Mouse (Mus musculus) mouse trophoblast stem cell (cell line): Measurements from ENCODE around the gene AC134908.4.
"Not testable (repeated sequence)": the region's sequence is repeated elsewhere in the genome, so short reads cannot be mapped to it uniquely, and the experiment has no call there.

Experiments used
- in situ Hi-C, 2 experiments: fragments of 300-500 bp; cut with MseI, MboI; formaldehyde crosslinking; loops; 2 replicates in 1 of 2; 3 replicates in 1 of 2; pipeline ENCODE4 v1.15.1; 2025

The AC134908.4 gene

DNA sequence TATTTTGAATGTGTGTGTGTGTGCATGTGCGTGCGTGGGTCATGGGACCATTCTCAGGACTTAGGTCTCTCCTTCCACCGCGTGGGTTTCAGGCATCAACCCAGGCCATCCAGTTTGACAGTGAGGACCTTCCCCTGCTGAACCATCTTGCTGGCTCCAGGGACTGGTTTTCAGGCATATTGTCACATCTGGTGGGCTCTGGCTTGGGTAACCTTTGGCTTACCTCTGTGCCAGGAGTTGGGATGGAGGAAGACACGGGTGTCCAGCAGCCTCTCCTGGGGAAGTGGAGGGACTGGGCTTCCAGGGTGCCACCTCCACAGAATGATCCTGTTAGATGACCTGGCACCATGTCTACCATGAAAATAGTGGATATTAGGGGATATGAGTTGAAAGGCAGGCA lies 17.5 kb downstream of the AC134908.4 start:
- in situ Hi-C loops, result no loop called here

GRCm38 (mm10) chr17:25775318-25776062 lies 20.0 kb downstream of the AC134908.4 start:
- in situ Hi-C loops, result no loop called here

- in situ Hi-C loops, result no loop called here
Measured at GRCm38 (mm10) chr17:25773549-25774120, 21.8 kb downstream of the AC134908.4 start, which contains the start of gene Narfl. TSS of gene Narfl (plus strand) at chr17:25773776.

- in situ Hi-C loops, result loop anchor here in 1 of 2 experiments (5.0 kb wide), 1 partner anchor 33 kb away; no protein-coding TSS in a partner anchor
Measured at GRCm38 (mm10) chr17:25769331-25769730, 26.1 kb downstream of the AC134908.4 start.

GRCm38 (mm10) chr17:25765886-25766285 lies 29.6 kb downstream of the AC134908.4 start:
- in situ Hi-C loops, result loop anchor here in 1 of 2 experiments (5.0 kb wide), 1 partner anchor 36 kb away; no protein-coding TSS in a partner anchor

- in situ Hi-C loops, result no loop called here
Measured at GRCm38 (mm10) chr17:25762591-25762990, 32.9 kb downstream of the AC134908.4 start.

- in situ Hi-C loops, result no loop called here
Measured at GRCm38 (mm10) chr17:25761561-25761970, 33.9 kb downstream of the AC134908.4 start.

- in situ Hi-C loops, result no loop called here
Measured at GRCm38 (mm10) chr17:25760148-25760547, 35.3 kb downstream of the AC134908.4 start.

DNA sequence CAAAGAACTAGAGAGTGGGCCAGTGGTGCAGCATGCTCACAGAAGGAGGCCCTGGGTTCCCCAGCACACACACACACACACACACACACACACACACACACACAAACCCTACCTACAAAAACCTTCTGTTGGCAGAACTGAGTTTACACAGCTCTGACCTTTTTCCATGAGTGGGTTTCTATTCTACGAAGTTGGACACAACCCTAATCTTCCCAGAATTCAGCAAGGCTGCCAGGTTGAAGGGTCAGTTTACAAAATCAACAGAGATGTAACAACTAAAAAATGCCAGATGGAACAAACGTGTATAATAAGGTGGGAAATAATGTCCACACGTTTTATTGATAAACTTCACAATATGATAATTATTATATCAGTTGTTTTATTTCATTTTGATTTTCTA lies 37.8 kb downstream of the AC134908.4 start:
- in situ Hi-C loops, result no loop called here

- in situ Hi-C loops, result no loop called here
Measured at GRCm38 (mm10) chr17:25756378-25757242, 38.8 kb downstream of the AC134908.4 start.

GRCm38 (mm10) chr17:25755627-25756377 lies 39.7 kb downstream of the AC134908.4 start:
- in situ Hi-C loops, result no loop called here

GRCm38 (mm10) chr17:25755086-25755485 lies 40.4 kb downstream of the AC134908.4 start:
- in situ Hi-C loops, result no loop called here

DNA sequence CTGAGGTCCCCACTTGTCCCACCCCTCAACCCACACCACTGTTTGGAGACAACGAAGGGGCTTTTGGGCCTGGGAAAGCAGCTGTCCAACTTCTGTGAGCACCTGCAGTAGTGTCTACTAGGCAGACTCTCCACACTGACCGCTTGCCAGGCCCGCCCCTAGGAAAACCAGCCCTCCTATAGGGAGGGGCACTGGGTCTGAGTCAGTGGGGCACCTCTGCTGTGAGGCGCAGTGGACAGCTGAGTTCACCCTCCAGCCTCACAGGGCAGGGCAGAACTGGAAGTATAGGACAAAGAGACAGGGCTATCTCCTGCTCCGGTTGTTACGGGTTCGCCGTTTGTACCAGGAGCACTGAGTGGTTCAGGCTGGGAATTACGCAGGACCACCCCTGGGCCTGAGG lies 41.2 kb downstream of the AC134908.4 start, which contains the start of gene Msln:
Gene Msln (minus strand): TSS at position 138 of the 400 bp plus-strand sequence.
- in situ Hi-C loops, result no loop called here

DNA sequence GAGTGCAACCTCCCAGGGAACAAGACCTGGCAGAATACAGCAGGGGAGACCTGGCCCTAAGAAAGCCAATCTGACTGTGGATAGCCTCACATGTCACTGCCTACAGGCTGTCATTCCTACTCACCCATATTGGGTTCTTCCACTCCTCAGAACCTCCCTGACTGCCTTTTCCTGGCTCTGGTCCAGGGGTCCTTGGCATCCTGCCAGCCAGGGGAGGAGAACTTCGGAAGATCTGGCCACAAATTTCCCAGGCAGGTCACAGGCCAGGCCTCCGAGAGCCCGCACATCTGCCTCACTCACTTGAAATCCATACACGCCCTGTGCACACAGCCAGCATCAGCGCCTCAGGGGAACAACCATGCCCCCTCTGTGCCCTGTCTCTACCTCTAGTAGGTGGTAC lies 44.0 kb downstream of the AC134908.4 start:
- in situ Hi-C loops, result no loop called here

DNA sequence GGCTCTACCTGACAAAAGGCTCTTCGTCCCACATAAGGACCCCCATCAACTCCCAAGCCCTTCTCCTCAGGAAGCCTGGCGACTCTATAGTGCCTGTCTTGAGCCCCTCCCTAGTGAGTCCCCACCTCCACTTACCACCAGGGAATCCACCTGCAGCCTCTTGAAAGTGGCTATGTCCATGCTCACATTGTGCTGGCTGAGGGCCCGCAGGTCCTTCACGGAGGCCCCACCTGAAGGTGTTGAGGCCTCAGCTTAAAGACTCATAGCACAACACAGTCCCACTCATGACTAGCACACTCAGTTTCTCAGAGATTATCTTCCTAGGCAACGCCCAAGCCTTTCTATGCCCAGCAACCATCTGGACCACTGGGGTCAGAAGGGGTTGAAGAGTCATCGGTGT lies 46.1 kb downstream of the AC134908.4 start:
- in situ Hi-C loops, result no loop called here

- in situ Hi-C loops, result no loop called here
Measured at GRCm38 (mm10) chr17:25748238-25748637, 47.2 kb downstream of the AC134908.4 start.

GRCm38 (mm10) chr17:25744311-25744710 lies 51.1 kb downstream of the AC134908.4 start:
- in situ Hi-C loops, result no loop called here

- in situ Hi-C loops, result no loop called here
Measured at GRCm38 (mm10) chr17:25743831-25744230, 51.6 kb downstream of the AC134908.4 start.

DNA sequence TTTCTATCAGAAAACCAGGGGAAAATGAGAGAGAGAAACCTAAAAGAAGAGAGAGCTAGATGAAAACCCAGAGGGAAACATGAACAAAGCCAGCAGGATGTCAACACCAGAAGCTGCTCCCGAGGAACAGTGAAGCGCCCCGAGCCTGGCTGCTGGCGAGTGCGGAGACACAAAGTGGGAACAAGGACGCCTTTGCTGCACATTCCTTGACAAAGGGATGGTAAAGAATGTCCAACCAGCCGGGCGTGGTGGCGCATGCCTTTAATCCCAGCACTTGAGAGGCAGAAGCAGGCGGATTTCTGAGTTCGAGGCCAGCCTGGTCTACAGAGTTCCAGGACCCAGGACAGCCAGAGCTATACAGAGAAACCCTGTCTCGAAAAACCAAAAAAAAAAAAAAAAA lies 54.0 kb downstream of the AC134908.4 start:
- in situ Hi-C loops, result not testable (repeated sequence)
